Mouse (Mus musculus): ENCODE results near the gene Peli2. TPM values are rescaled to one million over a fixed set of nuclear protein-coding genes. Genes with fewer than 3 reads are reported as not detected.
A peak's percentile ranks its signal among the peaks of the same experiment; 100 is the strongest.

The Peli2 gene
- total RNA-seq, 2 experiments from 2014 or later: 28.0 to 28.5 TPM

GRCm38 (mm10) chr14:48224203-48224602, 103.6 kb downstream of the Peli2 start:
- DNase-seq: no peak

- DNase-seq: peak; percentile 41 to 52
These were observed 104.3 kb downstream of the Peli2 start for GRCm38 (mm10) chr14:48224861-48225300.

DNA sequence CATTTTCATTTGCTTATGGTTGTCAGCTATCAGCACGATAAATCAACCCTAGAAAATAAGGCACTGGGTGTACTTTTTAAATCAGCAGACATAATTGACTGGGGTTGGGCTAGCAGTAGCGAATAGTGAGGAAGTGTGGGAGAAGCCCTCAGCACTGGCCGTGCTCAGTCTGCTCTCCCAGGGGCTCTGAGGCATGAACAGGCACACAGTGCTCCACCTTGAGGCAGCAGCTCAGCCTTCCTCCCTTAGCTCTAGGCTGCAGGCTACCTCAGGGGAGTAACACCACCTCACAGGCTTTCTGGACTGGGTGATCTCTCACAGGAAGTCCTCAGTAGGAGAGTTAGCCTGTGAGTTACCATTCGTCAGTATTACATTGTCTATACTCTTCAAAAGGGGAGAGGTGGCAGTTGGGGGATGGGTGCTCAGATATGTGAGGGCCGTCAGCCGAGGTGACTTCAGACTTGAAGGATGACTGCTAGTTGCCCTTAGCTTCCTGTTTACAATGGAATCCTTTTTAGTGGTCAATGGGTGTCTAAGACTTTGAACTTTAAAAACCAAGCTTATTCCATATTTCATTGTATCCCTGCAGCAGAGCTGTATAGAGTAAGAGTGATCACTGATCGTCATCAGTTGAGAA, 105.3 kb downstream of the Peli2 start:
- DNase-seq: no peak

DNA sequence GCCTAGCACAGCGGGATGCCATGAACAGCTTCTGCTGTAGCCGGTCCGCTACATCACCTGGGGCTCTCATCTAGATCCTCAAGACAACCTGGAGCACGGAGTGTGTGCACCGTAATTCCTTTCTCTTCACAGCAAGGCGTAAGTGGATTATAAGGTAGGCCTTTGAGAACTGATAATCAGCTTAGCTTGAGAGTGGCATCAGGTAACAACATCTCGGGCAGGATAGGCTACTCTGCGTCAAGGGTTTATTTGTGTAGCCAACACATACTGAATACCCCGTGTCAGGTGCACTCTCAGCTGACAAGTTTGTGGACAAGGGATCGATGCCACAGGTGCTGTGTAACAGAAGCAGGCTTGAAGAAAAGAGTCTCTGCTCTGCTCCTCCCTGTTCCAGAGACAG, 106.1 kb downstream of the Peli2 start:
- DNase-seq: no peak

GRCm38 (mm10) chr14:48234785-48235519, 114.3 kb downstream of the Peli2 start:
- no peak for DNase-seq

GRCm38 (mm10) chr14:48241335-48241734, 120.7 kb downstream of the Peli2 start:
- no peak for DNase-seq

GRCm38 (mm10) chr14:48246236-48246635, 125.6 kb downstream of the Peli2 start:
- DNase-seq: no peak

- DNase-seq: no peak
These were observed 126.3 kb downstream of the Peli2 start for GRCm38 (mm10) chr14:48246963-48247362.

DNA sequence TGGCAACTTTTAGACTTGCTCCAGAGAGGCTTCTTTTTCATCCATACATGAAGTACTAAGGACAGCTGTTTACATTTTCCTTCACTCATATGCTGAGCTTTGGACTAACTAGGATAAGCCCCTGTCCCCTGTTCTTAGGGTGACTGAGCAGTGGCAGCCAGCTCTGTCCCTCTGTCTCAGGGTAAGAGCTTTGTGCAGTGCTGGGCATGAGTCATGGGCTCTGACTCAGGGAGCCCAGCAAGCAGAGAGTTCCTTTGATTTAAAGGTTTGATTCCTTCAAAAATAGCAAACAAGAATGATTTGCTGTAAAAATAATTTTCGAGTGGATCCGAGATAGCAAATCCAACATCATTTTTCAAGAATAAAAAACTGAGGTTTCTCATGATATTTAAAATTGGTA, 128.8 kb downstream of the Peli2 start:
- peak; percentile 73 to 77 for DNase-seq

- peak in 1 of 2 experiments; percentile 23 for DNase-seq
These were observed 129.3 kb downstream of the Peli2 start for GRCm38 (mm10) chr14:48249909-48250308.

DNA sequence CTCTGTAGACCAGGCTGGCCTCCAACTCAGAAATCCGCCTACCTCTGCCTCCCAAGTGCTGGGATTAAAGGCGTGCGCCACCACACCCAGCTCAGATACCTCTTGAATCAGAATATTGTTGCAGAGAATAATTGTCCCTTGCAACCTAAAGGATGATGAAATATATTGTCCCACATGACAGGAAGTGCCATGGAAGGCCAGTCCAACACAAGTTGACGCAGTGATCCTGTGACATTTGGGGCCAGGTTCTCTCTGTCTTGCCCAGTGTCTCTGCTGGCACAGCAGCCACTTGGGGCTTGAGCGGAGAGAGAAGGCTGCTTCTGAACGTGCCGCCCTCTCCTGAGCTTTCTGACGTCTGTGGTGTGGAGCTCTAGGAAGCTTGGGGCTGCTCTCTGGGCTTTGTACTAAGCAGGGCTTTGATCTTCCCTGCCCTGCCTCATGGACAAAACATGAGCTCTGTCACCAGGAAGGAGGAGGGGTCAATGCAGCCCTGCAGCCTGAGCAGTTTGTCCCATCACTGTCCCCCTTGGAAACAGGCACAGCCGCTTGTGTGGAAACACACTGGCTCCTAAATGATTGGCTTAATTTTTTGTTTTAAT, 130.9 kb downstream of the Peli2 start:
- peak in 1 of 2 experiments; percentile 11 for DNase-seq

- DNase-seq: no peak
These were observed 132.6 kb downstream of the Peli2 start for GRCm38 (mm10) chr14:48253183-48253582.

- no peak for DNase-seq
These were observed 134.1 kb downstream of the Peli2 start for GRCm38 (mm10) chr14:48254696-48255095.

DNA sequence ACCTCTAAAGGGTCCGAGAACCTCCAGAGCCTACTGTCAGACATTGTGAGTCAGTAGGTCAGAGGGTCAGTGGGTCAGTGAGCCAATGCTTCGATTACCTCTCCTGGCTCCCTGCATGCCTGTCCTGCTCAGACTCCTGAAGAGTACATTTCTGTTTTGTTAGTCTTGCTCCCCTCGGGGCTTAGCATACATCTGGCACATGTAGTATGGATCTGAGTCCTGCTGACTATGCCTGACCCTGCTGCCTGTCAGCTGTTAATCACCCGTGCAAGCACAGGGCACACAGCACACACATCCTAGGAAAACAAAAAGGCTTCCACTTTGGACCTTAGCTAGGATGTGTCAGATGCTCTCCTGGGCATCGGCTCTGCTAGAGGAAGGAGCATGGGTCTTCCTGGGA, 134.7 kb downstream of the Peli2 start:
- no peak for DNase-seq

DNA sequence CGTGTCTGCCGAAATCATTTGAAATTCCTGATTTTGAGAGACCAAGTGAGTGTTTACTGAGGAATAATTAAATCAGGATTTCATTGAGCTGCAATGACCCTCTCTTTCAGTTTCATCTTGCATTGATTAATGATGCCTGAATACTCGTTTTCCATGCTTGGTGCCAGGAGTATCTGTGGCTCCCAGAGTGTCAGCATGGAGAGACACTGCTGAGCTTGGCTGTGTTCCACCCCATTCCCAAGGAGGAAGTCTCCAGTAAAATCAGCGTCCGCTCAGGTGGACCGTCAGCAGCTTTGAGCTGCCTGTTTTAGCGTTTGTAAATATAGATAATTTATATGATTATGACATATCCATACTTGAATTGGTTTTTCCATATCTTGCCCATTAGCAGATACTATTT, 137.1 kb downstream of the Peli2 start:
- DNase-seq: no peak

DNA sequence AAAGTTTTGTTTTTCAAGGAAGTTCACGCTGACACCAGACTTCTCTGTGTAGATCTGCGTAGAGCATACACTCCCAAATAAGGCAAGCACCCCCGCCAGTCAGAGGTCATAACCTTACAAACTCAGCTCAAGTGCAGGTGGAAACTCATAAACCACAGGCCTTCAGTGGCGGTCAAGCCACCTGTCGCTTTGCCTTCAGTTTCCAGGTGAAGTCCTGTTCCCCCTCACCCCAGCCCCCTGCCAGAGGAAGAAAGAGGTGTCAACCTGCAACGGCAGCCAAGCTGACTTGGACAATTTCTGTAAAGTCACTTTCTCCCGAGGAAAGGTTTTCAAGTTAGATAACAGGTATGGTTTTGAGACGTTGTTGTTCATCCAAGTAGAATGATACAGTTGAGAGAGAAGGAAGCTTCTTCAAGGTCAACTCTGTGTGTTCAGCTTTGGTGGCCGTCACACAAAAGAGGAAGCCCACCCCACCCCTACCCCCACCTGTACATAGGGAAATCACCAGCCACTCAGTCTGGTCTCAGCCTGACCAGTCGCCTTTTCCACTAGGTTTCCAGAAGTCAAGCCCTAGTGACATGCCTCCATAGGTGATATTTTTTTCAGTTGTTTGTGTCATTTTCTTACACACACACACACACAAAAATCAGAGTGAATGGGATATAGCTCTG, 138.2 kb downstream of the Peli2 start:
- DNase-seq: no peak

GRCm38 (mm10) chr14:48263146-48263545, 142.5 kb downstream of the Peli2 start:
- no peak for DNase-seq

DNA sequence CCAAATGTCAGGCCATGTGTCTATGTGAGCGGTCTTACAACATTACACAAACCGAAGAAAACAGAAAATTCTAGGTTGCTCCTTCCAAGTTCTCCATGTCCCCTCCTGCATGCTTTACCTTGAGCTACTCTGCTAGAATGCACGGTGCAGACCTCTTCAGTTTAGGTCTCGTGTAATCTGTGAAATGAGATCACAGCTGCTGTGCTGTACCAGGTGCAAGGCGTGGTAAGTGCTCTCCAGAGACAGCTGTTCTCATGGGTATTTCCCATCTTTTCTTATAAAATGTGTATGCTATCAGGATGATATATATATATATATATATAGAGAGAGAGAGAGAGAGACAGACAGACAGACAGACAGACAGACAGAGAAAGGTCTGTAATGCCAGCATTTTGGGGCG, 146.1 kb downstream of the Peli2 start:
- DNase-seq: no peak

- peak in 1 of 2 experiments; percentile 26 for DNase-seq
These were observed 157.7 kb downstream of the Peli2 start for GRCm38 (mm10) chr14:48278291-48278690.

DNA sequence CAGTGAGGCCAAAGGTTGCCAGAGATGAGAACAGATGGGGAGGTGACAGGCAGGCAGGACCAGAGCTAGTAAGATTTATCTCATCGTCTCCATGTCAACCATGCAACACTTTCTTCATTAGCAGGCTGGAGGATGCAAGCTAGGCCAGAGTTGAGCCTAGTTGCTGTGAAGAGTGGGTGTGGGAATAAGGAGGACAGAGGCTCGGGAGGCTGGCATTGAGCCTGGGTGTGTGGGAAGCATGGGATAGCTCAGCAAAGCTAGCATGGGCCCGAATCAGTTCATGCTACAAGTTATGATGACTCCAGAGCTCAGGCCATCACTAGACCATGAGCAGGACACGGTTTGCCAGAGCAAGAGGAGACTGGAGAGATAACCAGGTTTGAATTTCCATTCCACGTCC, 166.3 kb downstream of the Peli2 start:
- no peak for DNase-seq

DNA sequence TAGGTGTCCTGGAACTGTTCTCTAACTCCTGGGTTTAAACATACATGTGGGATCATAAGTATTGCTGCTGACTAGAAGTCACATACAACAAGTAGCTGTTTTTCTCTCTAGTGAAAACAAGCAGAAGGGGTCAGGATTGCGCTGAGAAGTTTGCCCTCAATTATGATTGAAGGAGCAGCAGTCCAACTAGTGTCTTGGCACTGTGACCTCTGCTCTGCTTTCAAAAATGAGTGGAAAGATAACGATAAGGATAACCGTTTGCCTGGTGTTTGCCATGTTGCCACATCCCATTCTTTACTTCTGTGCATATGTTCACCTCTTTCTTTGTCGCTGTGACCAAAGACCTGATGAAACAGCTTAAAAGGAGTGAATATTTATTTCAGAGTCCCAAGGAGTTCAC, 167.0 kb downstream of the Peli2 start:
- DNase-seq: no peak

DNA sequence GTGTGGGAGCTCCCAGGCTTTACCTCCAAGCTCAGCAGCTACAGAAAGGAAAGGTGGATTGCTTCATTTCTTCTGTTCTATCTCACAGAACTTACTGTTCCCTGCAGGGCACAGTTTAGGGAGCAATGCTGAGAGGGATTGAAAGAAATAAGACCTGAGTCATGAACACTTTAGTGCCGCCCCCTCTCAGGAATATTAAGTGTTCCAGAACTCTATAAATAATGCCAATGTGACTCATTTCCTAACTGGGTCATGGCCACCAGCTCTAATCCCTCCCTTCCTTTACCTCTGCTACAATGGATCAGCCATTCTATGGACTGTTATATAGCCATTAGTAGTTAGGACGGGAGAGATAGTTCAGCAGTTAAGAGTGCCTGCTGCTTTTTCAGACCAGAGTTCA, 168.0 kb downstream of the Peli2 start:
- peak; percentile 12 to 46 for DNase-seq

Measured in adrenal gland, postnatal 36 days (tissue).